Mouse (Mus musculus): ENCODE results near the gene Cdhr4.

DNA sequence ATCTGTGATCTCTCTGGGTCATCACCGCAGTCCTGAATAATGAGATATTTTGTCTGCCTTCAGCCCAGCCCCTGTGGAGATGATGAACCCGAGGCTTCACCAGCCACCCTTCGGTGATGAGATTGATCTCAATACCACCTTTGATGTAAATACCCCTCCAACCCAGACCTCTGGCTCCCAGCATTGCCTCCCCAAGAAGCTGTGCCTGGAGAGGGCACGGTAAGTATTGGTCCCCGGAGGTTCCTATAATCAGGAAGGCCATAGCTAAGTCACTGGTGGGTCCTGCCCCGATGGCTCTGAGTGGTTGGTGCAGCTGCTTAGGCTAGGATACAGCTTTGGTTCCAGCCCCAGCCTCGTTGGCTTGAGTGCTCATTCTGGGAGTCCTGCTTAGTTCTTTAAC is 23.8 kb upstream of the Cdhr4 start:
- TF ChIP-seq TAL1 (IDR thresholded peaks at IDR 0.05; ENCODE audit: low read length) = no peak
- TF ChIP-seq GATA1 (IDR thresholded peaks at IDR 0.05; ENCODE audit: low read length) = no peak
